Mouse (Mus musculus): Measurements from ENCODE around the gene Phf3.
"Not testable (repeated sequence)": the region's sequence is repeated elsewhere in the genome, so short reads cannot be mapped to it uniquely, and the experiment has no call there.

Phf3 gene

GRCm38 (mm10) chr1:30773662-30774061 is 100.1 kb downstream of the Phf3 start:
- 0 out of 2 replicates have a peak, but pooled peaks cover 2% of the 10 kb centered on the region for H3K4me1 ChIP-seq (replicated peaks; ENCODE audit: low read depth, low read length)
- no peaks in the 10 kb centered on the region for H3K27me3 ChIP-seq (ENCODE audit: insufficient read depth, low read length)
- TF ChIP-seq CTCF (conservative IDR thresholded peaks at IDR 0.05; ENCODE audit: low read length) = no peak
- no peak for TF ChIP-seq NANOG (IDR thresholded peaks at IDR 0.05; ENCODE audit: borderline replicate concordance, low read length)
- TF ChIP-seq POU5F1 (IDR thresholded peaks at IDR 0.05; ENCODE audit: borderline replicate concordance, low read length) = no peak
- H3K9me3 ChIP-seq (ENCODE audit: low read length) = no peaks in the 10 kb centered on the region
- H3K4me3 ChIP-seq (replicated peaks; ENCODE audit: low read length) = no peak overlapping the region
- no peaks in the 10 kb centered on the region for H3K36me3 ChIP-seq (ENCODE audit: insufficient read depth, low read length)

- Histone ChIP-seq H3K9me3 (ENCODE audit: low read length) (no peaks in the 10 kb centered on the region), H3K36me3 (ENCODE audit: insufficient read depth, low read length) (no peaks in the 10 kb centered on the region), H3K27me3 (ENCODE audit: insufficient read depth, low read length) (no peaks in the 10 kb centered on the region), H3K4me3 (replicated peaks; ENCODE audit: low read length) (no peak overlapping the region), H3K4me1 (replicated peaks; ENCODE audit: low read depth, low read length) (no peaks in the 10 kb centered on the region)
- TF ChIP-seq POU5F1 (IDR thresholded peaks at IDR 0.05; ENCODE audit: borderline replicate concordance, low read length) = no peak
- no peak for TF ChIP-seq CTCF (conservative IDR thresholded peaks at IDR 0.05; ENCODE audit: low read length)
- no peak for TF ChIP-seq NANOG (IDR thresholded peaks at IDR 0.05; ENCODE audit: borderline replicate concordance, low read length)
These were observed 100.9 kb downstream of the Phf3 start for GRCm38 (mm10) chr1:30772851-30773250.

- TF ChIP-seq POU5F1 (IDR thresholded peaks at IDR 0.05; ENCODE audit: borderline replicate concordance, low read length) (no peak), NANOG (IDR thresholded peaks at IDR 0.05; ENCODE audit: borderline replicate concordance, low read length) (no peak), CTCF (conservative IDR thresholded peaks at IDR 0.05; ENCODE audit: low read length) (no peak)
- no peak overlapping the region for H3K4me3 ChIP-seq (replicated peaks; ENCODE audit: low read length)
- H3K9me3 ChIP-seq (ENCODE audit: low read length) = no peaks in the 10 kb centered on the region
- no peaks in the 10 kb centered on the region for H3K36me3 ChIP-seq (ENCODE audit: insufficient read depth, low read length)
- no peaks in the 10 kb centered on the region for H3K27me3 ChIP-seq (ENCODE audit: insufficient read depth, low read length)
- no peaks in the 10 kb centered on the region for H3K4me1 ChIP-seq (replicated peaks; ENCODE audit: low read depth, low read length)
These were observed 101.9 kb downstream of the Phf3 start for GRCm38 (mm10) chr1:30771772-30772171.

- H3K4me1 ChIP-seq (replicated peaks; ENCODE audit: low read depth, low read length); H3K27me3 ChIP-seq (ENCODE audit: insufficient read depth, low read length); H3K9me3 ChIP-seq (ENCODE audit: low read length); H3K4me3 ChIP-seq (replicated peaks; ENCODE audit: low read length); H3K36me3 ChIP-seq (ENCODE audit: insufficient read depth, low read length): not testable (repeated sequence)
These were observed 103.1 kb downstream of the Phf3 start for GRCm38 (mm10) chr1:30770599-30770998.

GRCm38 (mm10) chr1:30756794-30757193 is 116.9 kb downstream of the Phf3 start:
- Histone ChIP-seq H3K27me3 (ENCODE audit: insufficient read depth, low read length) (no peaks in the 10 kb centered on the region), H3K36me3 (ENCODE audit: insufficient read depth, low read length) (no peaks in the 10 kb centered on the region), H3K9me3 (ENCODE audit: low read length) (peaks cover 13% of the 10 kb centered on the region; the same call in 1 of the 2 replicates), H3K4me1 (replicated peaks; ENCODE audit: low read depth, low read length) (peaks cover 10% of the 10 kb centered on the region), H3K4me3 (replicated peaks; ENCODE audit: low read length) (no peak overlapping the region)
- TF ChIP-seq POU5F1 (IDR thresholded peaks at IDR 0.05; ENCODE audit: borderline replicate concordance, low read length) = no peak
- TF ChIP-seq NANOG (IDR thresholded peaks at IDR 0.05; ENCODE audit: borderline replicate concordance, low read length) = no peak
- TF ChIP-seq CTCF (conservative IDR thresholded peaks at IDR 0.05; ENCODE audit: low read length) = no peak

- no peaks in the 10 kb centered on the region for H3K36me3 ChIP-seq (ENCODE audit: insufficient read depth, low read length)
- no peak overlapping the region for H3K4me3 ChIP-seq (replicated peaks; ENCODE audit: low read length)
- peaks cover 13% of the 10 kb centered on the region; the same call in 1 of the 2 replicates for H3K9me3 ChIP-seq (ENCODE audit: low read length)
- peaks cover 10% of the 10 kb centered on the region for H3K4me1 ChIP-seq (replicated peaks; ENCODE audit: low read depth, low read length)
- H3K27me3 ChIP-seq (ENCODE audit: insufficient read depth, low read length) = no peaks in the 10 kb centered on the region
- TF ChIP-seq NANOG (IDR thresholded peaks at IDR 0.05; ENCODE audit: borderline replicate concordance, low read length) (no peak), POU5F1 (IDR thresholded peaks at IDR 0.05; ENCODE audit: borderline replicate concordance, low read length) (no peak), CTCF (conservative IDR thresholded peaks at IDR 0.05; ENCODE audit: low read length) (no peak)
These were observed 118.1 kb downstream of the Phf3 start for GRCm38 (mm10) chr1:30755453-30756224.
